Mouse (Mus musculus) stomach, embryonic 15.5 days (tissue): ENCODE results near the gene Bcl2. TPM values are rescaled to one million over a fixed set of nuclear protein-coding genes. Genes with fewer than 3 reads are reported as not detected.

Experiments used
- ATAC-seq: fragments of 200-750 bp; cut with Nextera tagmentation; 2 replicates; pipeline ENCODE4 v1.8.0; 2017; ENCODE audit warnings: low read depth, moderate number of reproducible peaks, moderate TSS enrichment; ENCODE audit not compliant: insufficient read depth, low FRiP score
- H3K27ac ChIP-seq: fragments of 300-500 bp; sonication (generic); 2 replicates; pipeline ENCODE4 v1.5.1; 2015; ENCODE audit warnings: mild to moderate bottlenecking, inconsistent platforms
- H3K27me3 ChIP-seq: fragments of 300-500 bp; sonication (generic); replicated peaks from 2 replicates; pipeline ENCODE4 v1.6.1; 2015; ENCODE audit warnings: inconsistent platforms
- H3K36me3 ChIP-seq: fragments of 300-500 bp; sonication (generic); 2 replicates; pipeline ENCODE4 v1.6.1; 2015; ENCODE audit warnings: inconsistent platforms
- H3K4me1 ChIP-seq: fragments of 300-500 bp; sonication (generic); 2 replicates; pipeline ENCODE4 v1.6.1; 2015; ENCODE audit warnings: inconsistent platforms
- H3K4me2 ChIP-seq: fragments of 300-500 bp; sonication (generic); 2 replicates; pipeline ENCODE4 v1.6.1; 2015; ENCODE audit warnings: mild to moderate bottlenecking, inconsistent platforms
- H3K4me3 ChIP-seq: fragments of 300-500 bp; sonication (generic); replicated peaks from 2 replicates; pipeline ENCODE4 v1.5.1; 2015; ENCODE audit warnings: inconsistent platforms
- H3K9ac ChIP-seq: fragments of 300-500 bp; sonication (generic); 2 replicates; pipeline ENCODE4 v1.6.1; 2015; ENCODE audit warnings: inconsistent platforms
- H3K9me3 ChIP-seq: fragments of 300-500 bp; sonication (generic); 2 replicates; pipeline ENCODE4 v1.6.1; 2016; ENCODE audit warnings: inconsistent platforms
- WGBS: fragments of 180-500 bp; shearing (Covaris S2); methylation state at CpG from one replicate; pipeline ENCODE4 v1.1.7; 2015; 5-methylcytosine and 5-hydroxymethylcytosine counted together
- polyA plus RNA-seq: library from polyadenylated mRNA; unstranded; fragments of >200 nt; fragmentation: Nextera tagmentation; extraction: Ambion mirVana; gene quantifications from 2 replicates; pipeline ENCODE4 v1.2.1, GENCODE M21; 2015

The Bcl2 gene
- polyA plus RNA-seq, 1 experiment from 2014 or later, result 17.0 TPM

- WGBS, result 74% methylated on average over 6 of the region's 6 CpGs
- no peak for ATAC-seq
- H3K4me1 ChIP-seq, result 0 out of 2 replicates have a peak, but pooled peaks cover 5% of the 10 kb centered on the region
- H3K36me3 ChIP-seq, result no peaks in the 10 kb centered on the region
- no peak overlapping the region for H3K4me2 ChIP-seq
- H3K4me3 ChIP-seq, result no peak overlapping the region
- no peak overlapping the region for H3K9ac ChIP-seq
- no peak overlapping the region for H3K27ac ChIP-seq
- H3K27me3 ChIP-seq, result no peaks in the 10 kb centered on the region
- no peaks in the 10 kb centered on the region for H3K9me3 ChIP-seq
Observed at GRCm38 (mm10) chr1:106611246-106611645, 102.8 kb downstream of the Bcl2 start.

GRCm38 (mm10) chr1:106608098-106608778 is 105.8 kb downstream of the Bcl2 start:
- H3K27me3 ChIP-seq, result no peaks in the 10 kb centered on the region
- ATAC-seq, result no peak
- H3K27ac ChIP-seq, result peak overlapping the region; percentile 3; the same call in 1 of the 2 replicates
- H3K36me3 ChIP-seq, result no peaks in the 10 kb centered on the region
- H3K4me3 ChIP-seq, result no peak overlapping the region
- no peaks in the 10 kb centered on the region for H3K9me3 ChIP-seq
- H3K9ac ChIP-seq, result no peak overlapping the region
- 50% methylated on average over 4 of the region's 4 CpGs for WGBS
- peaks cover 11% of the 10 kb centered on the region for H3K4me1 ChIP-seq
- H3K4me2 ChIP-seq, result no peak overlapping the region

GRCm38 (mm10) chr1:106606951-106607350 is 107.1 kb downstream of the Bcl2 start:
- no peaks in the 10 kb centered on the region for H3K27me3 ChIP-seq
- H3K9ac ChIP-seq, result no peak overlapping the region
- H3K4me1 ChIP-seq, result peaks cover 17% of the 10 kb centered on the region
- no peak overlapping the region for H3K4me2 ChIP-seq
- ATAC-seq, result no peak
- WGBS, result 88% methylated on average over 5 of the region's 5 CpGs
- H3K27ac ChIP-seq, result no peak overlapping the region
- H3K4me3 ChIP-seq, result no peak overlapping the region
- no peaks in the 10 kb centered on the region for H3K9me3 ChIP-seq
- H3K36me3 ChIP-seq, result no peaks in the 10 kb centered on the region

- no peak overlapping the region for H3K9ac ChIP-seq
- 34% methylated on average over 4 of the region's 4 CpGs for WGBS
- 0 out of 2 replicates have a peak, but pooled peaks have one; percentile 32 for ATAC-seq
- no peaks in the 10 kb centered on the region for H3K9me3 ChIP-seq
- H3K36me3 ChIP-seq, result no peaks in the 10 kb centered on the region
- H3K4me2 ChIP-seq, result no peak overlapping the region
- H3K27ac ChIP-seq, result no peak overlapping the region
- peaks cover 12% of the 10 kb centered on the region for H3K4me1 ChIP-seq
- H3K4me3 ChIP-seq, result no peak overlapping the region
- no peaks in the 10 kb centered on the region for H3K27me3 ChIP-seq
Observed at GRCm38 (mm10) chr1:106603406-106603805, 110.7 kb downstream of the Bcl2 start.

GRCm38 (mm10) chr1:106602941-106603340 is 111.1 kb downstream of the Bcl2 start:
- no peak overlapping the region for H3K27ac ChIP-seq

GRCm38 (mm10) chr1:106602536-106602935 is 111.5 kb downstream of the Bcl2 start:
- Histone ChIP-seq H3K9me3 (no peaks in the 10 kb centered on the region), H3K4me2 (no peak overlapping the region), H3K4me1 (peaks cover 12% of the 10 kb centered on the region), H3K27me3 (no peaks in the 10 kb centered on the region), H3K9ac (no peak overlapping the region), H3K27ac (no peak overlapping the region), H3K4me3 (no peak overlapping the region), H3K36me3 (no peaks in the 10 kb centered on the region)
- ATAC-seq, result no peak
- WGBS, result 44% methylated on average over 5 of the region's 5 CpGs

More at GRCm38 (mm10) chr1:106602941-106603340, 111.1 kb downstream of the Bcl2 start:
- H3K9me3 ChIP-seq, result no peaks in the 10 kb centered on the region
- peaks cover 12% of the 10 kb centered on the region for H3K4me1 ChIP-seq
- H3K36me3 ChIP-seq, result no peaks in the 10 kb centered on the region
- H3K4me2 ChIP-seq, result no peak overlapping the region
- no peaks in the 10 kb centered on the region for H3K27me3 ChIP-seq
- H3K4me3 ChIP-seq, result no peak overlapping the region
- WGBS, result 11% methylated on average over 6 of the region's 6 CpGs
- no peak overlapping the region for H3K9ac ChIP-seq
- ATAC-seq, result peak; percentile 20; the same call in 1 of the 2 replicates

- ATAC-seq, result no peak
- H3K27ac ChIP-seq, result no peak overlapping the region
- H3K27me3 ChIP-seq, result no peaks in the 10 kb centered on the region
- no peak overlapping the region for H3K4me3 ChIP-seq
- no peak overlapping the region for H3K9ac ChIP-seq
- WGBS, result 83% methylated on average over 4 of the region's 4 CpGs
- H3K9me3 ChIP-seq, result no peaks in the 10 kb centered on the region
- H3K36me3 ChIP-seq, result no peaks in the 10 kb centered on the region
- H3K4me2 ChIP-seq, result no peak overlapping the region
- peaks cover 12% of the 10 kb centered on the region for H3K4me1 ChIP-seq
Observed at GRCm38 (mm10) chr1:106601247-106601646, 112.8 kb downstream of the Bcl2 start.

GRCm38 (mm10) chr1:106600841-106601240 is 113.2 kb downstream of the Bcl2 start:
- peaks cover 12% of the 10 kb centered on the region for H3K4me1 ChIP-seq
- no peak for ATAC-seq
- no peak overlapping the region for H3K4me3 ChIP-seq
- H3K9me3 ChIP-seq, result no peaks in the 10 kb centered on the region
- no peak overlapping the region for H3K27ac ChIP-seq
- H3K9ac ChIP-seq, result no peak overlapping the region
- H3K36me3 ChIP-seq, result no peaks in the 10 kb centered on the region
- no peak overlapping the region for H3K4me2 ChIP-seq
- H3K27me3 ChIP-seq, result no peaks in the 10 kb centered on the region
- 83% methylated on average over 5 of the region's 5 CpGs for WGBS

- Histone ChIP-seq H3K9me3 (no peaks in the 10 kb centered on the region), H3K27me3 (no peaks in the 10 kb centered on the region), H3K4me3 (no peak overlapping the region), H3K9ac (no peak overlapping the region), H3K36me3 (no peaks in the 10 kb centered on the region), H3K4me1 (peaks cover 6% of the 10 kb centered on the region; the same call in 1 of the 2 replicates), H3K4me2 (no peak overlapping the region), H3K27ac (no peak overlapping the region)
- ATAC-seq, result no peak
- 58% methylated on average over 2 of the region's 2 CpGs for WGBS
Observed at GRCm38 (mm10) chr1:106598292-106598583, 115.8 kb downstream of the Bcl2 start.

GRCm38 (mm10) chr1:106597575-106598291 is 116.3 kb downstream of the Bcl2 start:
- 64% methylated on average over 5 of the region's 5 CpGs for WGBS
- Histone ChIP-seq H3K9me3 (no peaks in the 10 kb centered on the region), H3K4me3 (no peak overlapping the region), H3K27me3 (no peaks in the 10 kb centered on the region), H3K4me1 (0 out of 2 replicates have a peak, but pooled peaks cover under 1% of the 10 kb centered on the region), H3K27ac (no peak overlapping the region), H3K9ac (no peak overlapping the region), H3K4me2 (no peak overlapping the region), H3K36me3 (no peaks in the 10 kb centered on the region)
- ATAC-seq, result no peak

- 81% methylated on average over 1 of the region's 1 CpGs for WGBS
- Histone ChIP-seq H3K4me3 (no peak overlapping the region), H3K36me3 (no peaks in the 10 kb centered on the region), H3K4me2 (no peak overlapping the region), H3K4me1 (no peaks in the 10 kb centered on the region), H3K9ac (no peak overlapping the region), H3K27me3 (no peaks in the 10 kb centered on the region), H3K9me3 (no peaks in the 10 kb centered on the region), H3K27ac (no peak overlapping the region)
- no peak for ATAC-seq
Observed at GRCm38 (mm10) chr1:106596380-106596779, 117.7 kb downstream of the Bcl2 start.

- ATAC-seq, result no peak
- Histone ChIP-seq H3K36me3 (no peaks in the 10 kb centered on the region), H3K4me3 (no peak overlapping the region), H3K27ac (no peak overlapping the region), H3K9ac (no peak overlapping the region), H3K4me1 (no peaks in the 10 kb centered on the region), H3K4me2 (no peak overlapping the region), H3K27me3 (no peaks in the 10 kb centered on the region), H3K9me3 (no peaks in the 10 kb centered on the region)
- 88% methylated on average over 6 of the region's 6 CpGs for WGBS
Observed at GRCm38 (mm10) chr1:106595286-106595885, 118.7 kb downstream of the Bcl2 start.
